Mouse (Mus musculus) embryonic facial prominence, embryonic 10.5 days (tissue): ENCODE results near the gene Gsg1. TPM values are rescaled to one million over a fixed set of nuclear protein-coding genes. Genes with fewer than 3 reads are reported as not detected.
A peak's percentile ranks its signal among the peaks of the same experiment; 100 is the strongest.

Experiments used
- DNase-seq: peaks from one replicate; pipeline ENCODE4 v3.0.0-alpha.2; 2017; ENCODE audit warnings: low spot score
- H3K27ac ChIP-seq: fragments of 300-500 bp; sonication (generic); replicated peaks from 2 replicates; pipeline ENCODE4 v1.5.1; 2016; ENCODE audit warnings: mild to moderate bottlenecking
- H3K27me3 ChIP-seq: fragments of 300-500 bp; sonication (generic); replicated peaks from 2 replicates; pipeline ENCODE4 v1.6.1; 2016; ENCODE audit warnings: low read depth, mild to moderate bottlenecking; ENCODE audit not compliant: poor library complexity, severe bottlenecking
- H3K36me3 ChIP-seq: fragments of 300-500 bp; sonication (generic); replicated peaks from 2 replicates; pipeline ENCODE4 v1.6.1; 2016; ENCODE audit warnings: mild to moderate bottlenecking, moderate library complexity
- H3K4me1 ChIP-seq: fragments of 300-500 bp; sonication (generic); 2 replicates; pipeline ENCODE4 v1.6.1; 2016
- H3K4me3 ChIP-seq: fragments of 300-500 bp; sonication (generic); 2 replicates; pipeline ENCODE4 v1.5.1; 2016; ENCODE audit warnings: mild to moderate bottlenecking, moderate library complexity
- H3K9me3 ChIP-seq: fragments of 300-500 bp; sonication (generic); 2 replicates; pipeline ENCODE4 v1.6.1; 2016; ENCODE audit warnings: mild to moderate bottlenecking
- WGBS: fragments of 180-500 bp; shearing (Covaris S2); methylation state at CpG from one replicate; pipeline ENCODE4 v1.1.7; 2016; 5-methylcytosine and 5-hydroxymethylcytosine counted together
- polyA plus RNA-seq: library from polyadenylated mRNA; unstranded; fragments of >200 nt; fragmentation: Nextera tagmentation; extraction: Ambion mirVana; gene quantifications from 2 replicates; pipeline ENCODE4 v1.2.1, GENCODE M21; 2016

Gene Gsg1
- polyA plus RNA-seq = 0.29 and 0.55 TPM in 2 replicates

DNA sequence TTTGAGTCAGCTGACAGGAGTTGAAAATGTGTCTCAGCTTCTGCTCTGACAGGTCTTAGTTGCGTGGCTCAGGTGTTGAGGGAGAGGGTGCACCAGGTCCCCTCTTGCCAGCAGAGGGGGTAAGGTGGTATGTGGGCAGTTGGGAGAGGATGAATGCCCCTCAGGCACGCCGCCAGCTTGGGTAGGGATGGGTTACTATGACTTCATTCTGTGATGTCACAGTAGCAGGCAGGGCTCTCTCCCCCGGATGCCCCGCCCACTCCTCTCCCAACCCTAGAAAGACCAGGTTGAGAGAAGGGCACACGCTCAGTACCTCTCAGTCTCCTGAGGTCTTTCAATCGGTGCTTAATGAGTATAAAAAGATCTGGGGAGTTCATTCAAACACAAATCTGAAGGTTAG, at the start of gene Gsg1:
Gene Gsg1 (minus strand): TSS at position 199 of the 400 bp plus-strand sequence.
- peak within 1 kb of the TSS; percentile 77 for H3K27ac ChIP-seq
- peaks cover 21% of the 10 kb centered on the region; the same call in 1 of the 2 replicates for H3K27me3 ChIP-seq

DNA sequence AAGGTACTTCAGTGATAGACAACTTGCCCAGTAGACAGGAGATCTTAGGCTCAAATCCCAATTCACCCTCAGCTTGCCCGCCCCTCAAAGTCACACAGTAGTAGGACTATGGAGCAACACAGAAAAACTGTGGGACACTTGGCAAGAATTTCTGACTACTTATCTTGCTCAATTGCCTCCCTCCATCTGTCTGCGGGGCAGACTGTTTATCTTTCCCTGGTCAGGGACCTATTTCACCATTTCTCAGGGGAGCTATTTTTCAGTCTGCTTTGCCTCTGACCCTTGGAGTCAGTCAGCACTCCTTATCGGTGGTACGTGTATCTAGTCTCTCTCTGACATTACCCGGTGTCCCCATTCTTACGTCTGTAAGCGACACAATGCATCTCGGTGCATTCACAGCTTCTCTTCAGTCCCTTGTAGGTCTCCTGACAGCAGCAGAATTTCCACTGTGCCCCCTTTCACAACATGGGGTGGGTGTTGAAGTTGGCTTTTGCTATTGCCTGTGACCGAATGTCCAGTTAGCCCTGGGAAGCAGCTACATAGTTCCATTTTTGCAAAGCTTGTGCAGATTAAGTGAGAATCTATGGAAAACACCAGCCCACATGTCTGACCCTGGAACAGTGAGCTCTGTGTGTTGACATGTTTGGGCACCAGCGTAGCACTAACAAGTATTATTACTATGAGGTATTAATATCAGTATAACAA, 48.4 kb upstream of the Gsg1 start:
- Histone ChIP-seq H3K4me1 (peaks cover 17% of the 10 kb centered on the region), H3K36me3 (no peaks in the 10 kb centered on the region), H3K27me3 (no peaks in the 10 kb centered on the region), H3K9me3 (no peaks in the 10 kb centered on the region), H3K27ac (no peak overlapping the region), H3K4me3 (no peak overlapping the region)
- 84% methylated on average over 10 of the region's 10 CpGs for WGBS
- DNase-seq = no peak

More for the DNA sequence above, at the start of gene Gsg1:
- Histone ChIP-seq H3K4me3 (no peak within 1 kb of the TSS), H3K9me3 (no peaks in the 10 kb centered on the region), H3K4me1 (peaks cover 25% of the 10 kb centered on the region), H3K36me3 (no peaks in the 10 kb centered on the region)
- 79% methylated on average over 7 of the region's 7 CpGs for WGBS
- no peak for DNase-seq

DNA sequence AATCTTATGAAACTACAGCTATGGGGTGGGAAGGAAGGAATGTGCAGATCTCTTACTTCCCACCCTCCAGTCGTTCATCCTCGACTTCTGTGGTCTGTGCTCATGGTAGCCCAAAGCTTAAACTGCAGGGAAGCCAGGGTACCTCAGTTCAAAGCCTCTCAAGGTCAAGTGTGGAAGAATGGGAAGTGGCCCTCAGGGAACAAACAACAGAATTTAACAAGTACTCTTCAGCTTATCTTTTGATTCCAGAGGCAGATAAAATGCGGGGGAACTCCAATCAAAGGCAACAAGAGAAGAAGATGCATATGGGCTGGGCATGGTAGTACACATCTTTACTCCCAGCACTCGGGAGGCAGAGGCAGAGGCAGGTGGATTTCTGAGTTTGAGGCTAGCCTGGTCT, 46.3 kb upstream of the Gsg1 start:
- Histone ChIP-seq H3K27me3 (no peaks in the 10 kb centered on the region), H3K36me3 (no peaks in the 10 kb centered on the region), H3K27ac (no peak overlapping the region), H3K4me3 (no peak overlapping the region), H3K4me1 (peaks cover 25% of the 10 kb centered on the region), H3K9me3 (no peaks in the 10 kb centered on the region)
- DNase-seq = no peak
- 87% methylated on average over 4 of the region's 4 CpGs for WGBS

DNA sequence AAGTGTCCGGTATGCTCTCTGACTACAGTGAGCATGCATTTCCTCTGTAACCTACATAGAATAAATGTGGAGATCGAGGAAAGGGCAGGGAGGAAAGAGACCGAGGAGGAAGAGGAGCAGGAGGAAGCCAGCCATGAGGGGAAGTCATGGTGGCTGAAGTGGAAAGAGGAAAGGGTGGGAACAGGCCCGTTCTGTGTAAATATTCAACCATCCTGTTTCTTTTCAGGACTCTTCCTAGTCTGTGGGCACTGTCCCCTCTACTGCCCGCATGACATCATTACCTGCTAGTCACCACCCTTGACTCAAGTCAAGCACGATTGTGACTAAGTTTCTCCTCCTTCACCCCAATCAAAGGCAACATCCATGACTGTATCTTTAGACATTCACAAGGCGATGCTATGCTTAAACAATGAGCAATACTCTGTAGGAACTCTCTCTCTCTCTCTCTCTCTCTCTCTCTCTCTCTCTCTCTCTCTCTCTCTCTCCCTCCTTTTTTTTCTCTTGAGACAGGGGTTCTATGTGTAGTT, 44.9 kb upstream of the Gsg1 start:
- Histone ChIP-seq H3K9me3 (no peaks in the 10 kb centered on the region), H3K4me3 (no peak overlapping the region), H3K27me3 (no peaks in the 10 kb centered on the region), H3K36me3 (no peaks in the 10 kb centered on the region), H3K4me1 (peaks cover 18% of the 10 kb centered on the region), H3K27ac (no peak overlapping the region)
- no peak for DNase-seq
- 86% methylated on average over 7 of the region's 7 CpGs for whole genome bisulfite sequencing

DNA sequence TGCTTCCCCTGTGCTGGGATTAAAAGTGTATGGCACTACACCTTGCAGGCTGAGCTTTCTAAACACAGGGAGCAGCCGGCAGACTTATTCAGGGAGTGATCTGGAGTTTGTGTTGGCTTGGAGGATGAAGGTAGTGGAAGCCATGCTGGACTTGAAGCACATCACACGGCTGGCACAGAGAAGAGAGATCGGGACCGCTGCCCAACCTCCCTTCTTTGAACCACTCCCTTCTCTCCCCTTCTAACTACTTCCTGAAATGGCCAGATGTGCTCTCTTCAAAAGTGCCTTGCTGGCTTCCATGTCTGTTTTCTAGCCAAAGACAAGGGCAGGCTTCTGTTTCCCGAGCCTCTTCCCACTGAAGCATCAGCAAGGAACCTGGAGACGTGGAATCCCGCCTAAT, 43.4 kb upstream of the Gsg1 start:
- Histone ChIP-seq H3K9me3 (no peaks in the 10 kb centered on the region), H3K27ac (no peak overlapping the region), H3K27me3 (no peaks in the 10 kb centered on the region), H3K4me3 (no peak overlapping the region), H3K36me3 (no peaks in the 10 kb centered on the region), H3K4me1 (peaks cover 12% of the 10 kb centered on the region; the same call in 1 of the 2 replicates)
- no peak for DNase-seq
- WGBS = 93% methylated on average over 7 of the region's 7 CpGs

DNA sequence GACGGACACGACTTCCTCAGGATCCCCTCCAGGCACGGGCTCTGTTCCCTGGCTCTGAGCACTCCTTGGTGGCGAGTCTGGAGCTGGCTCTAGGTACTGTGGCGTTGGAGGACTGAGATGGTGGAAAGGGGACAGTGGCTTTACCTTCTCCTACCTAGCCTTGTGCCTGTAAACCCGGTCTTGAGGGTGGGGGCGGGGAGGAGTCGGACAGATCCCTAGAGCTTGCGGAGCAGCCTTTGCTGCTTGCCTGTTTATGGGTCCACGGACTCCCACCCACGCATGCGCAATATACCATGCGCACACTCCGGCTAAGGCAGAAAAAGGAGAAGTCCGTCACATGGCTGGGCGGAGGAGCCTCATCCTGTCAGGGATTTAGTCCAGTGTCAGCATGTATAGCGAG, 42.1 kb upstream of the Gsg1 start:
- Histone ChIP-seq H3K4me1 (peaks cover 12% of the 10 kb centered on the region; the same call in 1 of the 2 replicates), H3K4me3 (no peak overlapping the region), H3K9me3 (no peaks in the 10 kb centered on the region), H3K36me3 (no peaks in the 10 kb centered on the region), H3K27ac (no peak overlapping the region), H3K27me3 (no peaks in the 10 kb centered on the region)
- 76% methylated on average over 17 of the region's 17 CpGs for WGBS
- DNase-seq = no peak

DNA sequence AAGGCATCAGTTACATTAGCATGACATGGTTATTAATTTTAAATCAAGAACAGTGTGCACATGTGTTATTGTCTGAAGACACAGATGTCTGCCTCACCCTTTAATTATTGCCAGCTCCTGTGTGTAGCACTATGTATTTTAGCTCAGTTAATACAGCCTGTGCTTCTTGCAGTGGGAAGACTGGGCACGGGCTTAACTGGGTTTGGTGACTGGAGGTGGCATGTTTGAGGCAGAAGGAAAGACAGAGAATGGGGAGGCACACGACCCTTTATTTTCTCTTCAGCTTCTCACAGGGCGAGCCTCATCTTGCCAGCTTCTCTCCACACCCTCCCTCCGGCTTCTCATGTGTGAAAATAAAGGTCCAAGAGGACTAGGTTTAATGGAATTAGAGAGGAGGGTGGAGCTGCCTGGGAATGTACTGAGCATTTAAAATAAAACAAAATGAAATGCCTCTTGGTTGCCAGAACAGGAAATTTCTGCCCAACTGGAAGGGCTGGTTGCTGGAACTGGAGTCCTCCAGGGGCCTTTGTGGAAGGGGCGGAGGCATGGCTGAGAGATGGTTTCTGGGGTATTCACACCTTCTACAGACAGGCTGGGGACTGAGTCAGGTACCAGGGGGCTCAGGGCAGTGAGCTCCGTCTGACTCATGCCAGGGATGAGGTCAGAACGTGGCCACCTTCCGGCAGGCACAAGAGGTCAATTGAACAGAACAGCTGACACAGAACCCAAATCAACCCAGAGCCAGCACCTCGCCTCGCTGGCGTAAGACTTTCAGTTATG, 41.1 kb upstream of the Gsg1 start:
- WGBS = 75% methylated on average over 11 of the region's 11 CpGs
- peak; percentile 22 for DNase-seq
- no peak overlapping the region for H3K27ac ChIP-seq

DNA sequence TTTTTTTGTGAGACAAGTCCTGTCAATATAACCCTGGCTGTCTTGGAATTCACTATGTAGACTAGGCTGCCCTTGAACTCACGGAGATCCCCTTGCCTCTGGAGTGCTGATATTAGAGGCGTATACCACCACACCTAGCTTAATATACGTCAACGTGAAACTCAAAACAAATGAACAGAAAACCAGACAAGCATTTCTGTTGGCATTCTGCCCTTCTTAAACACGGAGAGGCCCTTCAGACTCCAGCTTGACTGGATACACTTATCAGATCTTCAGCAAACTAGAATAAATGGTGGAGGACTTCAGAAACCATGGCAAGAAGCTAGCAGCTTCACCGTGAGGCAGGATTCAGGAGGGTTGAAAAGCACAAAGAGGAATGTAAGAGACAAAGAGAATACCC, 40.0 kb upstream of the Gsg1 start:
- Histone ChIP-seq H3K27me3 (no peaks in the 10 kb centered on the region), H3K27ac (no peak overlapping the region), H3K4me3 (no peak overlapping the region), H3K9me3 (no peaks in the 10 kb centered on the region), H3K36me3 (no peaks in the 10 kb centered on the region), H3K4me1 (peaks cover 12% of the 10 kb centered on the region; the same call in 1 of the 2 replicates)
- no peak for DNase-seq
- WGBS = 87% methylated on average over 6 of the region's 6 CpGs

More for the DNA sequence above, 41.1 kb upstream of the Gsg1 start:
- Histone ChIP-seq H3K4me3 (no peak overlapping the region), H3K36me3 (no peaks in the 10 kb centered on the region), H3K27me3 (no peaks in the 10 kb centered on the region), H3K4me1 (peaks cover 12% of the 10 kb centered on the region; the same call in 1 of the 2 replicates), H3K9me3 (no peaks in the 10 kb centered on the region)

DNA sequence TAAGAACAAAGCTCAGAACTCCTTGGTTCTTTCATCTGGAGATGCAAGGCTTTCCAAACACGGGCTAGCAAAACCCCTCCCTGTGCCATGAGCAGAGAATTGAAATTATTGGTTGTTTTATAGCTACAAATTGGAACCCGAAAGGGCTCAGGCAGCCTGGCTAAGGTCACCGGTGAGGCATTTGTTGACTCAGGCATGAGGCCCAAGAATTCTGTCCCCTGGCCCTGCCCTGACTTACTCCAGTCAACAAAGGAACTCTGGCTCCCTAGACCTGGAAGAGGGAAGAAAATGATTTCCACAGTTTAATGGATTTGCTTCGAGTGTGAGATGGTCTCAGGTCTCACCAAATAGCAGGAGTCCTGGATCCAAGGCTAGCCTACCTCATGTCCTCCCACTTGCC, 38.2 kb upstream of the Gsg1 start:
- no peak for DNase-seq
- H3K9me3 ChIP-seq = no peaks in the 10 kb centered on the region
- no peaks in the 10 kb centered on the region for H3K27me3 ChIP-seq
- H3K36me3 ChIP-seq = no peaks in the 10 kb centered on the region
- H3K4me3 ChIP-seq = no peak overlapping the region
- no peak overlapping the region for H3K27ac ChIP-seq
- 73% methylated on average over 4 of the region's 4 CpGs for WGBS
- peaks cover 12% of the 10 kb centered on the region; the same call in 1 of the 2 replicates for H3K4me1 ChIP-seq

DNA sequence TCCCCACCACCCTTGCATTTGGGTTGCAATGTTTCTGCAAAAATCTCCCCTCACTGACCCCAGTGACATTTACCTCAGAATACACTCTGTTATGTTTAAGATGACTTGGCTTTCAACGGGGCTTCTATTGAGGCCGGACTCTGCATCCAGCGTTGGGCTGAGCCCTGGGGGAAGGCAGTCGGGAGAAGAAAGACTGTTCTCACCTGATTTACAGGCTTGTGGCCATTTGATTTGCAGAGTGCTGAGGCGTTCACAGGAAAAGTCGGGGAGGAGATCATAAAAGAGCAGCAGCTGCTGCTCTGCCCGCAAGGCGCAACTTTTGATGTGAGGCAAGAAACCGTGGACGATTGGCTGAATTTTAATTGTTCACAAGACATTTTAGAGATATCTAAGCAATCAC, 25.7 kb upstream of the Gsg1 start:
- 0 out of 2 replicates have a peak, but pooled peaks cover 9% of the 10 kb centered on the region for H3K4me1 ChIP-seq
- DNase-seq = no peak
- no peak overlapping the region for H3K4me3 ChIP-seq
- H3K27me3 ChIP-seq = no peaks in the 10 kb centered on the region
- WGBS = 59% methylated on average over 10 of the region's 10 CpGs
- no peaks in the 10 kb centered on the region for H3K36me3 ChIP-seq
- H3K9me3 ChIP-seq = no peaks in the 10 kb centered on the region
- H3K27ac ChIP-seq = no peak overlapping the region

DNA sequence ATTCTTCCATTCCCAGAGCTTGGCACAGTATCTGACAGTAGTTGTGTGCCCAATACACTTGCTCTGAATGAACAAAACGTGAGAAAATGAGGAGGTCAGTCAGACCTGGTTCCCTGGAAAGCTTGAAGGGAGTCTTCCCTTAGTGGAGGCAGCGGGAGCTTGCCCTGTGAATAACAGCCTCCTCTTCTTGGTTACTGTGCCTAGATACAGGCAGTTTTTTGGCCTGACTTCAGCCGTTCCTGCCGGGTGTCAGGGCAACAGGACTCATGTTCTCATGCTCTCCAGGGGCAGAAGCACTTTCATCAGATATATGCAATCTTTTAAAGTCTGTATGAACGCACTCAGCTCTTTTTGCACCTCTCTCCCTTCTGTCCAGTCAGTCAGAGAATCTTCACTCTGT, 25.1 kb upstream of the Gsg1 start:
- H3K9me3 ChIP-seq = no peaks in the 10 kb centered on the region
- H3K4me3 ChIP-seq = no peak overlapping the region
- WGBS = 75% methylated on average over 5 of the region's 5 CpGs
- H3K27me3 ChIP-seq = no peaks in the 10 kb centered on the region
- H3K4me1 ChIP-seq = 0 out of 2 replicates have a peak, but pooled peaks cover 10% of the 10 kb centered on the region
- no peak for DNase-seq
- H3K27ac ChIP-seq = no peak overlapping the region
- H3K36me3 ChIP-seq = no peaks in the 10 kb centered on the region

DNA sequence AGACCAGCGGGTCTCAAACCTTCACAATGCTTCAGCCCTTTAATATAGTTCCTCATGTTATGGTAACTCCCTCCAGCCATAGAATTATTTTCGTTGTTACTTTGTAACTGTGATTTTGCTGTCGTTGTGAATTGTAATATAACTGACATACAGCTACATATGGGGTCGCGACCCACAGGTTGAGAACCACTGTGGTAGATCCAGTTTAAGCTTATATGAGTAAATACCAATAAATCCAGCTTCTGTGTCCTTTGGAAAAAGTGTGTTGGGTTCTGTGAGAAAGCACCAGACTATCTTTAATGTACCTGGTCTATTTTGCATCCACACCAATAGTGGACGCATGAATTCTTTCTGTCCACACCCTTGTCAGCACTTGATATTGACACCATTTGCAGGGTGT, 24.2 kb upstream of the Gsg1 start:
- no peaks in the 10 kb centered on the region for H3K9me3 ChIP-seq
- WGBS = 87% methylated on average over 6 of the region's 6 CpGs
- 0 out of 2 replicates have a peak, but pooled peaks cover 10% of the 10 kb centered on the region for H3K4me1 ChIP-seq
- no peak overlapping the region for H3K27ac ChIP-seq
- no peaks in the 10 kb centered on the region for H3K36me3 ChIP-seq
- no peaks in the 10 kb centered on the region for H3K27me3 ChIP-seq
- DNase-seq = no peak
- no peak overlapping the region for H3K4me3 ChIP-seq
